Mouse (Mus musculus) spleen, postnatal 4 days (tissue): ENCODE data around the gene Ercc5.

ENCODE experiments used
- DNase-seq, 2 experiments: peaks; one replicate each; pipeline ENCODE4 v3.0.0; 2022; ENCODE audit warnings: low spot score in 2 of 2

Ercc5 gene

GRCm38 (mm10) chr1:44173903-44174302, 26.4 kb downstream of the Ercc5 start:
- DNase-seq, result no peak

DNA sequence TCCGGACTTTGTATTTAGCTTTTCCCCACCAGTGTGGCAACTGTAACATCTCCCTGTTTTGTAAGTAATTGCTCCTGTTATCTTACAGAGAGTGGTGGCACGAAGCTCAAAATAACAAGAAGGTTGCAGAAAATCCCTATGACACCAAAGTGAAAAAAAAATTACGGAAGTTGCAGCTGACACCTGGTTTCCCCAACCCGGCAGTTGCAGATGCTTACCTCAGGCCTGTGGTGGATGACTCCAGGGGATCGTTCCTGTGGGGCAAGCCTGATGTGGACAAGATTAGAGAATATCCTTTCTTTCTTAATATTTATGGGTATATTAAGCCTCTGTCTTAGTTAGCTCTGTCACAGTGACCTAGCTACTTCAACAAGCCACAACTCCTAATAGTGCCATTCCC, 30.5 kb downstream of the Ercc5 start:
- DNase-seq, result no peak

DNA sequence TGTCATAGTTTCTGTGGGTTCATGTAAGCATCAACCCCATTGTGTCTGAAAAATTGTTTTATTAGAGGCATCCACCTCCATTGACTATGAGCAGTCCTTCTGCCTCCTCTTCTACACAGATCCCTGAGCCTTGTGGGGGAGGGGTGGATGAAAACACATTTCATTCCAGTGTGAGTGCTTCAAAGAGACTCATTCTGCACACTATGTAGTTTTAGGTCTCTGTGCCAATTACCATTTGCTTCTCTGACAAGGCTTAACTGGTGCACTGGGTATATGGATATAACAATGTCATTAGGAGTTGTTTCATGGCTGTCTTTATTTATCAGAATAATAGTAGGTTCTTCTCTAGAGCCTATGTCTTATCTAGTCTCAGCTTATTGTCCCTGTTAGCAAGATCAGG, 38.9 kb downstream of the Ercc5 start:
- no peak for DNase-seq

DNA sequence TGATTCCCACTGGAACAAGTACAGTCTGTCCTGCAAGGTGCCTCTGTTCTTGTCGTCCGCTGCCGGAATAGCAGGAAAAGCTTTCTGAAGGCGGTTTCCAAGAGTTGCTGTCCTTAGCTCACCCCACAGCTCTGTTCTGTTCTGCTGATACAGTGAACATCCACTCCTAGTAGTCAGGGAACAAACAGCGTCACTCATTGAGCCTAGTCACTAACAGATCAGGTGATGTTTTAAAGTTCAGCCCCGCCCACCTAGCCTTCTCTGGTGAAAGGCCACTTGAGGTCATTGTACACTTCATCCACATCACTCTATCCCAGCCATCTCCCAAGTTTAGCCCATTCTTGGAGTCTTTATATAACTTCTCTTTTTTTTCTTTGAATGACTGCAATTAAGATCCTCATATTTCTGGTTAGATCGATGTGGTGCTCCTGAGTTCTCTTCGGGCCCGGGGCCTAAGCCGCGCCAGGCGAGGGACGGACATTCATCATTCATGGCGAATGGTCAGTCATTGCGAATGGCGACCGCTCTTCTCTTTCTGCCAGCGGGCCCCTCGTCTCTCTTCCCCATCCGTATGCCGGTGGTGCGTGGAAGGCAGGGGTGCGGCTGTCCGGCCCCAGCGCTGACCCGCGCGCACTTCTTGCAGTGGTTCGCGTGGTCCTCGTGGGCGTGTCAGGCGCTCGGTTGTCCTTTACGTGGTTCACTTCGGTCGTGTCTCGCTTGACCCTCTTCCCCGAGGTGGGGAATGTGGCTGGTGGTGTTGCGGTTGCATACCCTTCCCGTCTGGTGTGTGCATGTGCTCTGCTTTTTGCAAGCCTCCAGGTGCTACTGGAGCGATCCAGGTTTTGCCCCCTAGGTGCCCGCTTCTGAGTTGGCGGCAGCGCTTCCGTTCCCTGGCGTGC, 51.0 kb downstream of the Ercc5 start:
- DNase-seq, result no peak

DNA sequence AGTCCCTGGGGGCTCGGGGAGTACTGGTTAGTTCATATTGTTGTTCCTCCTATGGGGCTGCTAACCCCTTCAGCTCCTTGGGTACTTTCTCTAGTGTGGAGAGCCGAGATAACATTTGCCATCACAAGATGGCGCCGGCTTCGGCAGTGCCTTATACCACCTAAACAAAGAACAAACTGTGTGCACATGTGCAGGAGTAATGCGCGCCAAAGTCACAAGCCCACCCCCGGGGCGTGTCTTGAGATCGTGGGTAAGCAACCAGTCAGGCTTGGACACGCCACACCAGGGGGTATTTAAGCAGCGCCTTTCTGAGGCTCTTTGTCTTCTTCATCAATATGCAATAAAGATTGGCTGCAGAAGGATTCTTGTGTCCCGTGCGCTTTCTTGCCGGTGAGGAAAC, 55.3 kb downstream of the Ercc5 start:
- no peak for DNase-seq

DNA sequence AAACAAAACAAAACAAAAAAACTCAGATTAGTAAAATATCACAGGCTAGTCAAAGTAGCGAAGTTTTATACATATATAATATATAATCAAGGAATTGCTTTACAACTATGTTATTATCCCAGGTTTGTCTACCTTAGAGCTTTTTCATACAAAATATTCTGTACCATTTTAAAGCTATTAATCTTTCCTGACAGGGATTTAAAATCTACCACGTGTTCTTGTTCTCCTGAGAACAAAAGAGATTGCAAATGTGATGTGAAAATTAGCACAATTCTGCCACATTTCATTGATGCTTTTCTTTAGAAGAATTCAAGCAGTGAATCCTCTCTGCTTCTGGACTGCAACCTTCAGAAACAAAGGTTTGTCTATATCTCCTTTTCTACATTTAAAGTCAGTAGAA, 66.9 kb downstream of the Ercc5 start:
- DNase-seq, result no peak

DNA sequence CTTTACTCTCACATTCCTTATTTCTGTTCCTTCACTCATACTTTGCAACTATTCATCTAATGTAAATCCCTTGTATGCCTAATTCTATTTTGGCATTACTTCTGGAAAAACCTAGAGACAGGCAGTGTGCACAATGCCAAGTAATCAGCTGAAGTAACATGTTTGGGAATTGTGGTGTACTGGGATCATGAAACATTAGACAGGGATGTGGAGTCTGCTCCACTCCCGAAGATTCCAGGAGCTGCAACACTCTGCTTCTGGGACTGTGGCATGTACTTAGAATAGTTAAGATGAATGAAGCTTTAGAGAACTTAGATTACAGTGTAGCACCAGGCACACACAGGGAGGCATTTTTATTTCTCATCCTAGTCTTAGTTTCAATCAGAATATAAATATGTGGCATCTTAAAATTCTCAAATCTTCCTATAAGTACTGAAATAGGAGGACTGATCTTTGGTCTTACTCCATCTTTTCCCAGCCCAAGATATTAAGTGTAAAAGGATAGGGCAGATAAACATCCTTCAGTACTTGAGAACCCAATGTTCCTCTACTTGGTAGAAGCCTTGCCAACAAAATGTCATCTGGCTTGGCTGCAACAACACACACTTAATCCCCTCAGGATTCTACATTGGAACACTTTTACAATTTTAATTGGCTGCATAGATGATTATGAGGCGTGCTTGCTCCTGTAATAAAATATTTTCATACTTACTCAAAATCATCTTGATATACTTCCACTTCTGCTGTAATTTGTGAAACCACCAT, 69.0 kb downstream of the Ercc5 start:
- DNase-seq, result no peak

DNA sequence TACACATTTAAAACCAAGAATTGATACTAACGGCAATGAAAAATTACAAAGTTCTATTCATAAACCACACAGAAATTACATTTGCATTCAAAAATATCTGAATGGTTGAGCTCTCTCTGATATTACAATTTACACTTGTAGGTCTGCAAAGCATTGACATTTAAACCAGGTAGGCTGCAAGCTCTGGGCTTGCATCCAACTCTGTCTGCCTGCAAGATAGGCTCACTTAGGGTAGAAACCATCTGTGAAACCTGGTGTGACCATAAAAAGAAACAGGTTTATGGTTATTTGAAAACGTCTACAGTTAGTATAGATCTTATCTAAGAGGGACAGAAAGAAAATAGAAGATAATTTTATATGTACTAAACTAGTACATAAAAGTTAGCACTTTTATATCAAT, 69.6 kb downstream of the Ercc5 start:
- DNase-seq, result no peak

DNA sequence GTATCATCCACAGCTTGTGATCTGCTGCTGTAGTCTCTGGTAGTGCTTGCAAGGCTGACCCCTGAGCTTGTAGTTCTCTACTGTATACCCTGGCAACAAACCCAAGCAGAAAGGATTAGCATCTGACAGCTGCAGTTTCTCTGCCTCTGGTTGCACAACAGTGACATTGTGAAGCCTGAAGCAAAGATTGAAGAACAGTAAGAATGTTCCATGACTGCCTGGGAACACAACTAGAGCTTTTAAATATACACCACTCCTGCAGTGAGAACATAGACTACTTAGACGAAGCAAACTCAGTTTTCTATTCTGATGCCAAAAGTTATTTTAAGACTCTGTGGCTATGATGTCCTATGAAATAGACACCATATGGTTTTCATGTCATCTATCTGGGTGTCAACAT, 71.3 kb downstream of the Ercc5 start, which contains the start of gene Mettl21e:
Gene Mettl21e (minus strand): TSS at position 86 of the 400 bp plus-strand sequence.
- DNase-seq, result no peak

- no peak for DNase-seq
Observed at GRCm38 (mm10) chr1:44229044-44229443, 81.5 kb downstream of the Ercc5 start.
